Mouse (Mus musculus) liver, adult (tissue): ENCODE data around the gene 2300002M23Rik.

Source experiments
- GATA4 ChIP-seq: IDR thresholded peaks from 2 replicates; pipeline ENCODE4 v1.6.1; 2014; ENCODE audit warnings: mild to moderate bottlenecking, low read length; ENCODE audit not compliant: insufficient replicate concordance

Gene 2300002M23Rik

DNA sequence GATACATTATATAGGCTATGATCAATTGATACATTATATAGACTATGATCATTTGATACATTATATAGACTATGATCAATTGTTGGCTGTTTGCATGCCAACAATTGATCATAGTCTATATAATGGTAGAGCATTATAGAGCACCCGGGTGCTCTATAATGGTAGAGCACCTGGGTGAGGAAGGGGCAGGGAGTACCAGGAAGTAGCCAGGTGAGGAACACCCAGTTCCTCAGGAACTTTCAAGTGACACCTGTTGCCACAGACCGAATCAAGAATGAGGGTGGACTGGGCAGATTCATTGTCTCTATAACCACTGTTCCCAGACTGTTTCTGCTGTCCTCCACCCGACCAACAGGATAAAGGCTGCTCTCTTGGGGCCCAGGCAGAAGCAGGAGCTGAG is at the start of gene 2300002M23Rik:
Gene 2300002M23Rik (plus strand): TSS at position 301 of the 400 bp plus-strand sequence.
- TF ChIP-seq GATA4 = no peak

DNA sequence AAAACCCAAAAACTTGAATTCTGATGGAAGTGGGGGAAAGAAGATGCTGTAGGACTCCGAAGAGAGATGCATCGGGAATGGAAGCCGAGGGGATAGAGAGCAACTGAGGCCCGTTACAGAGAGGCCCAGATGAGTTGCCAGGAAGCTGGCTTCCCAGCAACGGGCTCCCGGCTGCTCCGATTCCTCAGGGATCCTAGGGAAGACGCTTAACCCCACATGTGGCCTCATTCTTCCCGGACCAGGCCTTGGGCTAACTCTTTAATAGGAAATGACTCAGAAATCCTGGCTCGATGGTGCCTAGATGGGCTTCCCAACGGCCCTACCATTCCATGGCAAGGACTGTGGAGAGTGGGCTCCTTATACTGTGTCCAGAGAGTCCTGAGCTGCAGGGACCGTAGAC is 49.7 kb upstream of the 2300002M23Rik start:
- no peak for TF ChIP-seq GATA4

DNA sequence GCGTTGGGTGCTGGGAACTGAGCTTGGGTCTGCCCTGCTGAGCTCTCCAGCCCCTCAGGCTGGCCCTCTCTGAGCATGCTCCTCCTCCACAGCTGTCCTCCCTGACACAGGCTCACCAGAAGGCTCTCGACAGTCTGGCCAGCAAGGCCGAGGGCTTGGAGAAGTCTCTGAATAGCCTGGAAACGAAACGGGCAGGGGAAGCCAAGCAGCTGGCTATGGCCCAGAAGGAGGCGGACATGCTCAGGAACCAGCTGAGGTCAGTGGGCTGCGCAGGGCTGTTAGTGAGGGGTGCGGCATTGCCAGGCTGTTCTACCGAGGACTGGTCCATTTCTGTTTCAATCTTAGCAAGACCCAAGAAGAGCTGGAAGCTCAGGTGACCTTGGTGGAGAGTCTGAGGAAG is 42.9 kb upstream of the 2300002M23Rik start:
- no peak for TF ChIP-seq GATA4

DNA sequence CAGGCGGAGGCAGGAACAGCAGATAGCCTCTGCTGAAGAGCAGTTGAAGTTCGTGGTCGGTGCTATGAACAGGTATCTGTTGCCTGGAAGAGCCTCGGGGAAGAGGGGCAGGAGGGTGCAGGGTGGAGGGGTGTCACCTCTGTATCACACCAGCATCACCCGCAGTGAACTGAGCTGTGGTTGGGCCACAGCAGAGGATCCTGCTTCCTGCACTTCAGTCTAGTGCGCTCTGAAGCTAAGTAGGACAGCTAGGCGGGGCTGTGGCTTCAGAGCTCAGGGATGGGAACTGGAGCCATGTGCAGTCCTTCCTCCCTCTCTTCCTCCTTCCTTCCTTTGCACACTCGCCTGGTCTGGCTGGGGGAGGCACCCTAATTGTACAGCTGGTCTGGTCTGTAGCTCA is 40.6 kb upstream of the 2300002M23Rik start:
- no peak for TF ChIP-seq GATA4

- no peak for TF ChIP-seq GATA4
These were observed 34.9 kb upstream of the 2300002M23Rik start for GRCm38 (mm10) chr17:35532360-35532759.

DNA sequence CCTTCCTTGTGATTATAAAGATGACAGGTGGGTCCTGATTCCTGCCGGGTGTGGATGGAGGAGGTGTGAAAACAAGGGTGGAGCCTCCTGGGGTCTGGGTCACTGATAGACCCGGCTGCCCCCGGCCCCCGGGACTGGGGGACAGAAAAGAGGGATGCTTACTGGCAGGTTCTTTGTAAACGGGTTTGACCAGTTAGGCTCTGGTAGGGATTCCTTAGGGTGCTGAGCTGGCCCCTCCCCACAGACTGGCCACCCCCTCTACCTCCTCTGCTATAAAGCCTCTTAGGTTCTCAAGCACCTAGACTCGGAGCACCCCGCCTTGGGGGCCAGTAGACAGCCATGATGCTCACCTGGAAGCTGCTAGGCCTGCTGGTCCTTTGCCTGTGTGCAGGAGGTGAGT is 34.3 kb upstream of the 2300002M23Rik start, which contains the start of gene Psors1c2:
Gene Psors1c2 (plus strand): TSS at position 301 of the 400 bp plus-strand sequence.
- TF ChIP-seq GATA4 = no peak

GRCm38 (mm10) chr17:35534343-35534742 is 32.9 kb upstream of the 2300002M23Rik start:
- no peak for TF ChIP-seq GATA4

GRCm38 (mm10) chr17:35537421-35537820 is 29.8 kb upstream of the 2300002M23Rik start:
- no peak for TF ChIP-seq GATA4

DNA sequence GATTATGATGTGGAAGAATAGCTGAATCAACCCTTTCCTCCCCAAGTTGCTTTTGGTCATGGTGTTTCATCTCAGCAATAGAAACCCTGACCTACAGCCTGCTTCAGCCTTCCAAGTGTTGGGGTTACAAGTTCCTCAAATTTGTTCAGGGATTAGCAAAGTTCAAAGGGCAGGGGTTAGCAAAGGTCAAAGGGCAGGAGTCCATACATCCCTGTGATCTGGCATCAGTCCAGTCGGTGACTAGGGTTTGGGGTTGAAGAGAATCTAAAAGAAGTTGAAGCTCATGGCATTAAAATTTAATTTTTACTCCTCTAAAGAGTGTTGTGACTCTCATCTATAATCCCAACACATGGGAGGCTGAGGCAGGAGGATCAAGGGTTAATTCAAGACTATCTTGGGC is 28.8 kb upstream of the 2300002M23Rik start:
- TF ChIP-seq GATA4 = no peak

DNA sequence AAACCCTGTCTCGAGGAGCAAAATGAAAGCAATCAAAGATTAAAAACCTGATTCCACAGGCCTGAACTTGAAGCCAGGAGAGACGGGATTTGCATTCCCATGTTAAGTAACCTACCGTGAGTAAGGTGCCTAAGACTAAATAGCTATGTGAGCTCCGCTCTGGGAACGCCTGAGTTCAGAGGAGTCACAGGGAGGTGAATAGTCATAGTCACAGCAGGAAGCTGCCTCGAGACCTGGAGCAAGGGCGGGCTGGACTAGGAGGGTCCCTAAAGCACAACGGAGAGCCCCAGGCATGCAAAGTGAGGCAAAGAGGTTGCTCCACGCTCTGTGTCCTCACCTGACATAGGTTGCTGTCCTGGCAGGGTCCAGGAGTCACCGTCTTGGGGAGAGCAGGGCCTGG is 27.7 kb upstream of the 2300002M23Rik start:
- no peak for TF ChIP-seq GATA4

GRCm38 (mm10) chr17:35542761-35543411 is 24.4 kb upstream of the 2300002M23Rik start:
- no peak for TF ChIP-seq GATA4

GRCm38 (mm10) chr17:35543412-35543861 is 23.8 kb upstream of the 2300002M23Rik start:
- TF ChIP-seq GATA4 = no peak

GRCm38 (mm10) chr17:35544001-35544400 is 23.2 kb upstream of the 2300002M23Rik start:
- TF ChIP-seq GATA4 = no peak

GRCm38 (mm10) chr17:35544680-35545079 is 22.6 kb upstream of the 2300002M23Rik start:
- TF ChIP-seq GATA4 = no peak

DNA sequence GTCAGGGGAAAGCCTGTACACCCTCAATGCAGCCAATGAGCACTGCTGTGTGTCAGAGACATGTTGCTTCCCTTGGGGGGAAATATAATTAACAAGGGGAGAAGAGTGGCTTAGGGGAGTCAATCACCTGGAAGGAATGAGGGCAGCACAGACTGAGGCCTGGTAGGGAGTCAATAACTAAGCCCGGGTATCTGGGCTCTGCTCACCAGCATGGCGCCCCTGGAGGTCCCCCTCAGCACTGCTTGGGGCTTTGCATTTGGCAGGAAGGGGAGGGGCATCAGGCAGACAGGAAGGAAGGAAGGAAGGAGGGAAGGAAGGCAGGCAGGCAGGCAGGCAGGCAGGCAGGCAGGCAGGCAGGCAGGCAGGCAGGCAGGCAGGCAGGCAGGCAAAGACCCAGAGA is 19.8 kb upstream of the 2300002M23Rik start:
- TF ChIP-seq GATA4 = no peak

DNA sequence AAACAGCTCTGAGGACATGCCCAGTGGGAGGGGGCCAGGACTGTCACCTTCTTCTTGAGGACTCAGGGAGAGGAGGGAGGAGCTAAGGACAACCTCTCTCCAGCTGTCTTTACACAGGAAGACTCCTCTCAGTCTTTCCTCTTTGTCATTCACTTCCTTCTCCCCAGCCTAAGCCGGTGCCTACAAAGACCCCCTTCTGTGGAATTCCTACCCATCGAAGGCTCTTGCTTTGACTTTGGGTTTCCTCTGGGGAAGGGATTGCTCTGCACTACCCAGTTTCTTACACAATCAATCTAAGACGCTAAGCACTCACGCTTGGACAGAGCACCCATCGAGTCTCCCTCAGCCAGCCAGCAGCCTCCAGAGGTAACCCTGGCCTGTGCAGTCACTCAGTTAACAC is 18.6 kb upstream of the 2300002M23Rik start:
- no peak for TF ChIP-seq GATA4
